Mouse (Mus musculus) lung, postnatal 0 days (tissue): ENCODE results near the gene Uqcc2.

Experiments
- CTCF ChIP-seq: IDR thresholded peaks from 2 replicates; pipeline ENCODE4 v1.5.1; 2016; ENCODE audit warnings: antibody characterized with exemption, mild to moderate bottlenecking
- EP300 ChIP-seq: IDR thresholded peaks from 2 replicates; pipeline ENCODE4 v1.6.1; 2016; ENCODE audit warnings: antibody characterized with exemption, mild to moderate bottlenecking, control low read depth

DNA sequence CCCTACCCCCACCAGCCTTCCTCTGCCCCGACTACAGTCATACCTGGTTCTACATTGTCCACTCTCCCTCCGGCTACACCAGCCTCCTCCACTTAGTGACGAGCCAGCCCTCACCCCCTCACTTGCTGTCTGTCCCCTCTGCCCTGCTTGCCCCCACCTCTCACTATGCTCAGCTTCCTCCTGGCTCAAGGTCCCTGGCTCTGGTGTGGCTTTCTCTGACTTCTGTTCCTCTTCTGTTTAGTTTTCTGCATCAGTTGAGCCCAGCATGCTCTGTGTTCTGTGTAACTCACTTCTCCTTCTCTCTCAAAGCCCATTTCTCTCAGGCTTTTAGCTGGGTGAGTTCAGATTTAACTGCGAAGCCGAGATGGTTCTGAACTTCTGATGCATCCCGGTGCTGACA, 59.5 kb downstream of the Uqcc2 start:
- TF ChIP-seq CTCF (no peak), EP300 (no peak)
